Mouse (Mus musculus) embryonic fibroblast, embryonic 13.5 days (primary cell): ENCODE measurements at regions not wholly inside any gene's neighbourhood (a gene's known extent, or its start where the extent isn't known, plus 50 kb on each side); places are given as distances from the start of the nearest gene placed in this dataset.

ENCODE experiments used
- H3K27ac ChIP-seq: 2 replicates; pipeline ENCODE4 v1.5.1; 2012; ENCODE audit warnings: low read length, control low read depth, inconsistent platforms; ENCODE audit not compliant: insufficient read depth
- H3K4me1 ChIP-seq: 2 replicates; pipeline ENCODE4 v1.6.1; 2011; ENCODE audit warnings: low read length; ENCODE audit not compliant: control insufficient read depth, insufficient read depth
- H3K4me3 ChIP-seq: 2 replicates; pipeline ENCODE4 v1.5.1; 2011; ENCODE audit warnings: mild to moderate bottlenecking, control low read depth, low read length; ENCODE audit not compliant: insufficient read depth
- CTCF ChIP-seq: IDR thresholded peaks from 2 replicates; pipeline ENCODE4 v1.5.1; 2011; ENCODE audit warnings: mild to moderate bottlenecking, control low read depth, low read length, moderate library complexity, borderline replicate concordance; ENCODE audit not compliant: insufficient read depth
- POLR2A ChIP-seq: IDR thresholded peaks from 2 replicates; pipeline ENCODE4 v1.6.1; 2011; ENCODE audit warnings: low read depth, mild to moderate bottlenecking, control low read depth, low read length, moderate library complexity

DNA sequence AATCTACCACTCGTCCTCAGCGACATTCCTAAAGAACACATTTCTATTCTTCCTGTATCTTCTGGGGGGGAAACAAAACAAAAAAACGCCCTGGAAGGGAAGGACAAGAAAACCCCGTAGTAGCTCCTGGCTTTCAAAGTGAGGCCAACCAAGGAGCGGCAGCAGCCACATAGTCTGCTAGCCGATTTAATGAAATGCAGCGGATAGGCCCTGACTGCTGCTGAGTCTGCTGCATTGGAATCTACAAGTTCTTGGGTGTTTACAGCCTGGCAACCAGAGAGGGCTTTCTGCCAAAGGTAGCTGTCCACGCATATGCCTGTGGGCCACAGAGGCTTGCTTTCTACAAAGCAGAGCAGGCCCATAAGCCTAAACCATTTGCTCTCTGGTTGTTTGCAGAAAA, 146.0 kb downstream of the Gm45692 start:
- no peak overlapping the region for H3K4me3 ChIP-seq
- peak overlapping the region; percentile 54 for H3K27ac ChIP-seq
- TF ChIP-seq POLR2A, result no peak
- 0 out of 2 replicates have a peak, but pooled peaks cover 4% of the 10 kb centered on the region for H3K4me1 ChIP-seq

GRCm38 (mm10) chr8:26266384-26266783, 147.1 kb downstream of the Gm45692 start:
- TF ChIP-seq CTCF, result no peak
- no peak for TF ChIP-seq POLR2A
- Histone ChIP-seq H3K4me3 (no peak overlapping the region), H3K4me1 (0 out of 2 replicates have a peak, but pooled peaks cover 4% of the 10 kb centered on the region), H3K27ac (no peak overlapping the region)

GRCm38 (mm10) chr8:26267569-26267968, 148.2 kb downstream of the Gm45692 start:
- Histone ChIP-seq H3K27ac (no peak overlapping the region), H3K4me1 (0 out of 2 replicates have a peak, but pooled peaks cover 4% of the 10 kb centered on the region), H3K4me3 (no peak overlapping the region)
- TF ChIP-seq POLR2A, result no peak
- no peak for TF ChIP-seq CTCF

GRCm38 (mm10) chr8:26268751-26269415, 149.5 kb downstream of the Gm45692 start:
- Histone ChIP-seq H3K4me1 (0 out of 2 replicates have a peak, but pooled peaks cover 4% of the 10 kb centered on the region), H3K27ac (no peak overlapping the region), H3K4me3 (no peak overlapping the region)
- TF ChIP-seq POLR2A (no peak), CTCF (no peak)

- TF ChIP-seq CTCF (0 out of 2 replicates have a peak, but pooled peaks have one; percentile 34), POLR2A (no peak)
- Histone ChIP-seq H3K4me3 (no peak overlapping the region), H3K4me1 (no peaks in the 10 kb centered on the region), H3K27ac (no peak overlapping the region)
Measured at GRCm38 (mm10) chr8:26272110-26272509, 152.8 kb downstream of the Gm45692 start.

GRCm38 (mm10) chr8:26272675-26273414, 153.5 kb downstream of the Gm45692 start:
- Histone ChIP-seq H3K4me3 (no peak overlapping the region), H3K4me1 (no peaks in the 10 kb centered on the region), H3K27ac (no peak overlapping the region)
- TF ChIP-seq POLR2A, result no peak
- TF ChIP-seq CTCF, result no peak

DNA sequence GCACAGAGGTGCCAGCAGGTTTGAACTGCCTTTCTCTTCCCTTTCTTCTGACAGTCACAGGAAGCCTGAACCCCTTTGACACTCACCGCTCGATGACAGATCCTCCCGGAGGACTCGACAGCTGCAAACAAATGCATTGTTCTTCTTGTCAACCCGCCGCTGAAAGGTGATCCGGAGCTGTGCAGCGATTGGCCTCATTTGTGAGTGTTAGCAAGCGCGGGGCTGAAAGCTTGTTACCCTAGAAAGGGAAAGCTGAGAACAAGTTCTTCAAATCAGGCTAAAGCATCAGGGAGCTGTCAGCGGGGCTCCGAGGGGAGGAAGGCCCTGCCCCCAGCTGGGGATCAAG, 154.1 kb downstream of the Gm45692 start:
- no peak for TF ChIP-seq CTCF
- TF ChIP-seq POLR2A, result no peak
- Histone ChIP-seq H3K27ac (no peak overlapping the region), H3K4me3 (no peak overlapping the region), H3K4me1 (no peaks in the 10 kb centered on the region)

DNA sequence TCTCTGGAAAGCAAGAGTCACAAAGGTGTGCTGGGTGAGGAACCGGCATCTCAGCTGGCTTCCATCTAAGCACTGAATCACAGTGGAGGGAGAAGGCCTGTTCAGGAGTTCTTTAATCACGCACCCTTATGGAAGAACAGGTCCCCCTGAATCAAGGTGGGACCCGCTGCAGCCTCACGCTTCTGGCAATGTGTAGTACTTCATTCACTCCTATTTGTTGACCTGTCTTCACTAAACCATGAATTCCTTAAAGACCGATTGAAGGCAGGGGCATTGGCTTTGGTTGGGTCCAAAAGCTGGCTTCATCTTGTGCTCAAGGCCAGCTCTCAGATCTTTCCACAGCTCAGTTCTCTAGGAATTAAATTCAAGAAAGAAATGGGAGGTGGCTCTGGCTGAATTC, 154.5 kb downstream of the Gm45692 start:
- TF ChIP-seq POLR2A (no peak), CTCF (no peak)
- Histone ChIP-seq H3K4me3 (no peak overlapping the region), H3K27ac (no peak overlapping the region), H3K4me1 (no peaks in the 10 kb centered on the region)

DNA sequence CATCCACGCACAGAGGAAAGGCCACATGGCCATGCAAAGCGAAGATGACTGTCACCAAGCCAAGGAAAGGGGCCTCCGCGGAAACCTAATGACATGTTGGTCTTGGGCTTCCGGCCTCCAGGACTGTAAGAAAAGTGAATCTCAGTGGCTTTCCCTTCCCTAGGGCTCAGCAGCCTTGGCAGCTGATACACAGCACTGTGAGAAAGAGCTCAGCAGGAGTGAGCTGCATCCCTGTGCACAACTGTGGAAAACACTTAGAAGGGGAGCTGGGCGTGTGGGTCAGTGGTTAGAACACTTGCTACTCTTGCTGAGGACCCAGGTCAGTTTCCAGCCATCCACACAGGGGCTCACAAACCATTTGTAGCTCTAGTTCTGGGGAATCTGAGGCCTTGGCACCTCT, 155.1 kb downstream of the Gm45692 start:
- Histone ChIP-seq H3K27ac (no peak overlapping the region), H3K4me3 (no peak overlapping the region), H3K4me1 (no peaks in the 10 kb centered on the region)
- TF ChIP-seq POLR2A, result no peak
- TF ChIP-seq CTCF, result no peak

- H3K4me3 ChIP-seq, result no peak overlapping the region
- no peak for TF ChIP-seq POLR2A
- TF ChIP-seq CTCF, result no peak
- no peak overlapping the region for H3K27ac ChIP-seq
- H3K4me1 ChIP-seq, result no peaks in the 10 kb centered on the region
Measured at GRCm38 (mm10) chr8:26282156-26282935, 163.0 kb downstream of the Gm45692 start.
